Mouse (Mus musculus) layer of hippocampus, postnatal 14 days (tissue): ENCODE data around the gene Olfr1442. TPM values are rescaled to one million over a fixed set of nuclear protein-coding genes. Genes with fewer than 3 reads are reported as not detected.

Experiments
- total RNA-seq, 2 experiments: library from RNA; stranded (reverse); gene quantifications; 2 replicates each; pipeline ENCODE4 v1.2.3; 2021

Olfr1442 gene
- total RNA-seq, 2 experiments from 2014 or later = not detected

Other genes with a start within 250 kb of the Olfr1442 start
- gene Pfpl, start 242.5 kb upstream of the Olfr1442 start, total RNA-seq = not detected
- 1 to 10 TPM; 5.4 to 5.6 TPM for gene Mpeg1, start 209.7 kb upstream of the Olfr1442 start, total RNA-seq
- gene Dtx4, start 169.0 kb upstream of the Olfr1442 start, total RNA-seq = 10 to 100 TPM; 37.0 to 41.8 TPM
- gene Fam111a, start 124.7 kb upstream of the Olfr1442 start, total RNA-seq = 1 to 10 TPM; 1.6 to 2.2 TPM
- under 1 TPM; 0.14 to 0.33 TPM for gene Gm4952, start 70.5 kb upstream of the Olfr1442 start, total RNA-seq
- gene Glyat, start 37.1 kb upstream of the Olfr1442 start, total RNA-seq = under 1 TPM; 0.21 to 0.24 TPM
- gene Olfr1443, start 7.7 kb downstream of the Olfr1442 start, total RNA-seq = not detected
- not detected for gene Keg1, start 25.3 kb downstream of the Olfr1442 start, total RNA-seq
- gene Cntf, start 95.2 kb downstream of the Olfr1442 start, total RNA-seq = 1 to 10 TPM; 3.0 to 4.7 TPM
- gene Zfp91, start 125.7 kb downstream of the Olfr1442 start, total RNA-seq = 10 to 100 TPM; 89.1 to 95.0 TPM
- 1 to 10 TPM; 1.9 to 2.0 TPM for gene Lpxn, start 125.8 kb downstream of the Olfr1442 start, total RNA-seq
- not detected for gene Gm5244, start 176.2 kb downstream of the Olfr1442 start, total RNA-seq
- not detected for gene Olfr1444, start 186.8 kb downstream of the Olfr1442 start, total RNA-seq
- not detected for gene Olfr1445, start 213.4 kb downstream of the Olfr1442 start, total RNA-seq
- not detected for gene Olfr1446, start 223.1 kb downstream of the Olfr1442 start, total RNA-seq
- gene Olfr1447, start 233.3 kb downstream of the Olfr1442 start, total RNA-seq = not detected